Mouse (Mus musculus) heart, adult 2 months (tissue): ENCODE data around the gene Myl10.

Source experiments
- CTCF ChIP-seq: fragments of 200-600 bp; IDR thresholded peaks from 2 replicates; pipeline ENCODE4 v1.8.1; 2022; ENCODE audit warnings: antibody characterized with exemption, mild to moderate bottlenecking, moderate library complexity
- POLR2A ChIP-seq: fragments of 200-500 bp; IDR thresholded peaks from 2 replicates; pipeline ENCODE4 v1.6.1; 2011; ENCODE audit warnings: mild to moderate bottlenecking, low read depth, low read length, control low read depth; ENCODE audit not compliant: insufficient read depth

GRCm38 (mm10) chr5:136710742-136711141, 17.8 kb downstream of the Myl10 start:
- TF ChIP-seq POLR2A (no peak), CTCF (no peak)
